Mouse (Mus musculus): ENCODE data around the gene Dhh. TPM values are rescaled to one million over a fixed set of nuclear protein-coding genes. Genes with fewer than 3 reads are reported as not detected.
A peak's percentile ranks its signal among the peaks of the same experiment; 100 is the strongest.
"Not testable (repeated sequence)": the region's sequence is repeated elsewhere in the genome, so short reads cannot be mapped to it uniquely, and the experiment has no call there.

Dhh gene
- polyA plus RNA-seq, 1 experiment from 2014 or later: 0.31 TPM

DNA sequence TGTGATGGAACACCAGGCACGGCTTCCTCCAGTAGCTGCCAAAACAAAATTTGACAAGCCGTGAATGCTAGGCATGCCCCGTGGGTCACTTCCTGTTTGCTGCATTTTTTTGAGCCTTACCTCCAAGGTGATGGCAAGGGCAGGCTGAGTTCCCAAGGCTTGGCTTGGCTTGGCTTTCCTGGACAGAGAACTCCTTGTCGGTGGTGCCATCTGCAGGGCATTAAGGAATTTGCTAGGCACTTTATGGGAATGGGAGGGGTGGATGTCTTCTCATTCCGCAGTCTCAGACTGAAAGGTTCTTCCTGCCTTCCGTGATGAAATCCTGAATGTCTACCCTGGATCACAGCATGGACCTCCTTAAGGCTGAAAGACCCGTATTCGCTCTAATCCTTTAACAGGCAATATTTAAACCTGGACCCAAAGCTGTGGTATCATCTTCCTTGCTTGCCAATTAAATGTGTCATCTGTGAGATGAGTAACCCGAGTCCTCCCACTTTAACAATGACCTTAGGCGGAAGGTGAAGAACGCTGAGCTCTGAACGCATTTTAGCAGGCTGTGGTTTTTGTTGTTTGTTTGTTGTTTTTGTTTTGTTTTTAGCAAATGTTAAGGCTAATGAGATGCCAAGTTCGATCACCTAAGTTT is 30.4 kb upstream of the Dhh start:
- Histone ChIP-seq H3K27me3 (replicated peaks; ENCODE audit: low read depth, poor library complexity, severe bottlenecking) (no peaks in the 10 kb centered on the region), H3K4me3 (peak overlapping the region; percentile 30; the same call in 1 of the 2 replicates), H3K4me1 (peaks cover 18% of the 10 kb centered on the region), H3K36me3 (replicated peaks) (peaks cover 27% of the 10 kb centered on the region), H3K9me3 (peaks cover 3% of the 10 kb centered on the region; the same call in 1 of the 2 replicates), H3K27ac (replicated peaks) (no peak overlapping the region)
- whole genome bisulfite sequencing: 14% methylated on average over 13 of the region's 13 CpGs
- peak; percentile 79 for DNase-seq (ENCODE audit: low spot score)

DNA sequence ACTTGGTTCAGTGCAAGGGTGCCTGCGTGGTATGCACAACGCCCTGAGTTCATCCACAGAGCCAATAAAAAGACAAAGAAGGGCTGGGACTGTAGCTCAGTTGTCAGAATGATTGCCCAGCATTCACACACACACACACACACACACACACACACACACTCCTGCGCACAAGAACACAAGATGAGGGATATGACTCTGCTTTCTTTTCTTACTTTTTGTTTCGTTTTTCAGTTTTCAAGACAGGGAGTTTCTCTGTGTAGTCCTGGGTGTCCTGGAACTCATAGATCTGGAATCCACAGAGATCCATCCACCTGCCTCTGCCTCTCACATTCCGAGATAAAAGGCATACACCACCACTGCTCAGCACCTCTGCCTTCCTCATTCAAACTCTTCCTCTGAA is 29.2 kb upstream of the Dhh start:
- 88% methylated on average over 5 of the region's 5 CpGs for WGBS
- Histone ChIP-seq H3K36me3 (replicated peaks) (peaks cover 21% of the 10 kb centered on the region), H3K27me3 (replicated peaks; ENCODE audit: low read depth, poor library complexity, severe bottlenecking) (no peaks in the 10 kb centered on the region), H3K27ac (replicated peaks) (no peak overlapping the region), H3K4me3 (no peak overlapping the region), H3K4me1 (peaks cover 14% of the 10 kb centered on the region), H3K9me3 (peaks cover 3% of the 10 kb centered on the region; the same call in 1 of the 2 replicates)
- DNase-seq (ENCODE audit: low spot score): no peak

DNA sequence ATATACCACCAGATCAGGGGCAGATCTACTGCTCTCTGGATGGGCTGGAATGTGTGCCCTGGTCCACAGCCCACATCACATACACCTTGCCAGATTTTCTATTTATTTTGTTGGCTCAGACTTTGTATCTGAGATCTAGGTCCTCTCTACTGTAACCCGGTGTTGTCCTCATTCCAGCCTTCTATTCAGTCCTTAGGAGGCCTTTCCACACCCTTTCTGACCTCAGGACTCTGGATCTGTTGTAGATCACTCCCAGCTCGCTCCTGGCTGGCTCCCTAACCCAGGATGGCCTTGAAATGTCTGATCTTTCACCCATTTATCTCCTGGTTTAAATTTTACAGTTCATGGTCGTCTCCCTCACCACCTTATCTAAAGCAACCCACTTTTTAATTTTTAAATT is 26.3 kb upstream of the Dhh start:
- Histone ChIP-seq H3K36me3 (replicated peaks) (peaks cover 4% of the 10 kb centered on the region; the same call in 1 of the 2 replicates), H3K4me3 (no peak overlapping the region), H3K4me1 (peaks cover 14% of the 10 kb centered on the region), H3K9me3 (peaks cover 3% of the 10 kb centered on the region; the same call in 1 of the 2 replicates), H3K27ac (replicated peaks) (no peak overlapping the region), H3K27me3 (replicated peaks; ENCODE audit: low read depth, poor library complexity, severe bottlenecking) (no peaks in the 10 kb centered on the region)
- DNase-seq (ENCODE audit: low spot score): no peak
- 86% methylated on average over 3 of the region's 3 CpGs for WGBS

DNA sequence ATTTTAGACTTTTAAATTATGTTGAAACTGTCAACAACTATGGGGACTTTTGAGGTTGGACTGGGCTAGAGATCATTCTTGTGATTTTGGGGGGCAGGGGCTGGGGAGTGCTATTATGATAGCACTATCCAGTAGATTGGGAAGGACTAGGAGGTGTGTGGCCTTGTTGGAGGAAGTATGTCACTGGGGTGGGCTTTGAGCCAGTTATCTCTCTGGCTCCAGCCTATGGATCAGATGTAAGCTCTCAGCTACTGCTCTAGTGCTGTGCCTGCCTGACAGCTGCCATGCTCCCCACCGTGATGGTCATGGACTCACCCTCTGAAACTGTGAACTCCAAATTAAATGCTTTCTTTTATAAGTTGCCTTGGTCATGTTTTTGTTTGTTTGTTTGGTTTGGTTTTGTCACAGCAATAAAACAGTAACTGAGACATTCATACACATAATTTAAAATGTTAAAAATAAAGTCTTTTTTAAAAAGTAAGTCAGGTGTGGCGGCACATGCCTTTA is 24.7 kb upstream of the Dhh start:
- no peaks in the 10 kb centered on the region for H3K27me3 ChIP-seq (replicated peaks; ENCODE audit: low read depth, poor library complexity, severe bottlenecking)
- 0 out of 2 replicates have a peak, but pooled peaks cover 5% of the 10 kb centered on the region for H3K4me1 ChIP-seq
- DNase-seq (ENCODE audit: low spot score): no peak
- H3K4me3 ChIP-seq: no peak overlapping the region
- no peak overlapping the region for H3K27ac ChIP-seq (replicated peaks)
- H3K36me3 ChIP-seq (replicated peaks): peaks cover 4% of the 10 kb centered on the region; the same call in 1 of the 2 replicates
- 81% methylated on average over 2 of the region's 2 CpGs for WGBS
- H3K9me3 ChIP-seq: peaks cover 3% of the 10 kb centered on the region; the same call in 1 of the 2 replicates

DNA sequence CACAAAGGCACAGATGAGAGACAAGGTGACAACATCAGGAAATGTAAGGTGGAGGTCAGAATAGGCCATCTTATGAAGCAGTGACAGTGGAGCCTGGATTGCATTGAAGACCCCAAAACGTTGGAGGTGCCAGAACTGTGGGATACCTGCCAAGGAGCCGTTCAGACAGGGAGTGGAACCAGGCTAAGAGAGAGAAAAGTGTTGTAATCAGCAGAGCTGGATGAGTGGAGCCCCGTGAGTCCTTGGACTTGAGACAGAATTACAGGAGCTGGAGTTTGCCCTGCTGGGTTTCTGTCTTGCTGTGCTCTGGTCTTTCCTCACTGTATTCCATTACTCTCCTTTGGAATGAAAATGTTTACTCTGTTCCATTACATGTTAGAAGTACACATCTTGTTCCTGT is 24.2 kb upstream of the Dhh start:
- peaks cover 3% of the 10 kb centered on the region; the same call in 1 of the 2 replicates for H3K9me3 ChIP-seq
- H3K36me3 ChIP-seq (replicated peaks): peaks cover 4% of the 10 kb centered on the region; the same call in 1 of the 2 replicates
- no peaks in the 10 kb centered on the region for H3K27me3 ChIP-seq (replicated peaks; ENCODE audit: low read depth, poor library complexity, severe bottlenecking)
- 64% methylated on average over 3 of the region's 3 CpGs for WGBS
- no peak for DNase-seq (ENCODE audit: low spot score)
- H3K27ac ChIP-seq (replicated peaks): no peak overlapping the region
- H3K4me1 ChIP-seq: 0 out of 2 replicates have a peak, but pooled peaks cover 5% of the 10 kb centered on the region
- no peak overlapping the region for H3K4me3 ChIP-seq

DNA sequence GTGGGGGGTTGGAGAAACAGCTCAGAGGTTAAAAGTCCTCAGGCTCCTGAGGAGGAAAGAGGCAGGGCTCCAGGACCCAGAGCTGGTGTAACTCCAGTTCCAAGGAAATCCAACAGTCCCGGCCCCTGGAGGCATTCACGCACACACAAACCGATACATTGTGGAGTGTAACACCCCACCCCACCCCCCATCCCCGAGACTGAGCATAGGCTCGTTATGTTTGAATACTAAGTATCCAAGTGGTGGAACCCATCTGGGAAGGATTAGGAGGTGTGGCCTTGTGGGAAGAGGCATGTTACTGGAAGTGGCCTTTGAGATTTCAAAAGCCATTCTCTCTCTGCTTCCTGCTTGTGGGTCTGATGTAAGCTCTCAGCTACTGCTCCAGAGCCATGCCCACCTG is 23.2 kb upstream of the Dhh start:
- WGBS: 74% methylated on average over 5 of the region's 5 CpGs
- H3K4me1 ChIP-seq: peaks cover 13% of the 10 kb centered on the region
- H3K36me3 ChIP-seq (replicated peaks): peaks cover 4% of the 10 kb centered on the region; the same call in 1 of the 2 replicates
- H3K4me3 ChIP-seq: no peak overlapping the region
- peaks cover 3% of the 10 kb centered on the region; the same call in 1 of the 2 replicates for H3K9me3 ChIP-seq
- no peaks in the 10 kb centered on the region for H3K27me3 ChIP-seq (replicated peaks; ENCODE audit: low read depth, poor library complexity, severe bottlenecking)
- H3K27ac ChIP-seq (replicated peaks): no peak overlapping the region
- no peak for DNase-seq (ENCODE audit: low spot score)

DNA sequence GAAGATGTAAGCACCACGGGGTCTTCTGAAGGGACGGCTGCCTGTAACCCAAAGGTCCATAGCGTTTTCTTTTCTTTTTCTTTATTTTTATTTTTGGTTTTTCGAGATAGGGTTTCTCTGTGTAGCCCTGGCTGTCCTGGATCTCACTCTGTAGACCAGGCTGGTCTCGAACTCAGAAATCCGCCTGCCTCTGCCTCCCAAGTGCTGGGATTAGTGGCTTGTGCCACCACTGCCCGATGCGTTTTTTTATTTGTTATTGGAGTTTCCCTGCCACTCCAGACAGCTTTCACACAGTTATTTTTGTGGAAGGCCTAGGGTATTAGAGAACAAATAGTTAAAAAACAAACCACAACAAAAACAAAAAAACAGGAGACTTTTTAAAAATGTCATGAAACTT is 20.2 kb upstream of the Dhh start:
- peak overlapping the region; percentile 96 for H3K27ac ChIP-seq (replicated peaks)
- peaks cover 28% of the 10 kb centered on the region for H3K4me1 ChIP-seq
- H3K27me3 ChIP-seq (replicated peaks; ENCODE audit: low read depth, poor library complexity, severe bottlenecking); DNase-seq (ENCODE audit: low spot score); H3K9me3 ChIP-seq: not testable (repeated sequence)
- H3K4me3 ChIP-seq: peak overlapping the region; percentile 95
- peaks cover 25% of the 10 kb centered on the region for H3K36me3 ChIP-seq (replicated peaks)
- 27% methylated on average over 8 of the region's 8 CpGs for WGBS

DNA sequence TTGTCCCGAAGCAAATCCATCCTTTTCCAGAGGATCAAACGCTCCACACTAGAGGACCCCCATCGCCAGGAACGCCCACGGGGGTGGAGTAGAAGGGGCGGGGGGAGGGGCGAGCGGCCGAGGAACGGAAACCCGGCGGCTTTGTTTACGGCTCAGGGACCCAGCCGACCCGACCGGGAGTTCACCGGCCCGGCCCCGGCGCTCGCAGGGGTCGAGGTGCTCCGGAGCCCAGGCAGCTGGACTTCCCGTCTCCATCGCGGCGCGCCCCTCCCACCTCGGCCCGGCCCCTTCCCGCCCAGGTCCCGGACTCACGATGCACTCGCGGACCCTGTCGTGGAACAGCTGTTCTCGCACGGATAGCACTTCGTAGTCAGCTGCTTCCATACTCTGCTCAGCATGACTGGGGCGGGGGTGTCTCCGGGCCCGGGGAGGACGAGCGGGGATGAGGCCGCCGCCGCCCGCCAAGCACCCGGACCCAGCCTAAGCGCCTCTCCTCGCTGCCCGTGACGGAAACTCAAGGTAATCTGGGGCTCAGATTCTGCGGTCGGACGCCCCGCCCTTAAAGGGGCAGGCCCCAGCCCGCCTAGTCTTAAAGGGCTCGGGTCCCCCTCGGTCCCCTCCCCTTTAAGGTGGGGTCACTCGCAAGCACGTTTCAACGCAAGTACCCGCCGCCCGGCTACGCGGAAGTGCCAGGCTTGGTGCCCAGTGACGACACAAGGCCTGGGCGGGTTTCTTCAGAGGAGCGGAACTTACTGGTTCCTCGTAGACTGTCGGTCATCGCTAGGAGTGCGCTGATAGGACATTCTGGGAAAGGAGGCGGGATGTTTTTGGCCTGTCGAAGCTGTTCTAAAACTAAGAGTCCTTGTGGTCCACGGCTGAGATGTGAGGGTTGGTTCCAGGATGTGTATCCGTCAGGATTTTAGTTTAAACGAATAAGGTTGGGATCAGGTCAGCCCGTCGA is 19.5 kb upstream of the Dhh start, which contains the start of gene Lmbr1l:
Lmbr1l (minus strand) TSS at position 694 of the 961 bp plus-strand sequence.
- under 1% methylated on average over 82 of the region's 82 CpGs for WGBS
- H3K4me1 ChIP-seq: peaks cover 28% of the 10 kb centered on the region
- H3K4me3 ChIP-seq: peak within 1 kb of the TSS; percentile 95
- H3K36me3 ChIP-seq (replicated peaks): peaks cover 32% of the 10 kb centered on the region
- H3K27me3 ChIP-seq (replicated peaks; ENCODE audit: low read depth, poor library complexity, severe bottlenecking): no peaks in the 10 kb centered on the region
- H3K27ac ChIP-seq (replicated peaks): peak within 1 kb of the TSS; percentile 96
- peak; percentile 99 for DNase-seq (ENCODE audit: low spot score)
- no peaks in the 10 kb centered on the region for H3K9me3 ChIP-seq

DNA sequence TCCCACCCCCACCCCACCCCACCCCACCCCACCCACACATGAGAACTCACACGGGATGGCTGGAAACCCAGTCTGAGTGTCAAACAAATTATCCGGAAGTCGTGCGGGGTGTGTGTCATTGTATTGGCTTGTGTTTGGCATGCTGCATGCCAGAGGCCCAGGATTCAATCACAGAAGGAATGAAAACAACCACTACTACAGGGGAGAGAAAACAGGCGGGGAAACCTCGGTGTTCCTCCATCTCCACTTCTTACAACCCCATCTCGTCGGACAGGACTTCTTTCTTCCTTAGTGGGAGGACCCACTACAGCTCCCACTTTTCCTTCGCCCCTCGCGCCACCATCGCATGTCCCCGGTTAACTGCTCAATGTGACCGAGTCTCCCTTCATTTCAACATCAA is 18.8 kb upstream of the Dhh start:
- WGBS: under 1% methylated on average over 14 of the region's 14 CpGs
- Histone ChIP-seq H3K4me1 (peaks cover 28% of the 10 kb centered on the region), H3K9me3 (no peaks in the 10 kb centered on the region), H3K36me3 (replicated peaks) (peaks cover 39% of the 10 kb centered on the region), H3K4me3 (peak overlapping the region; percentile 95), H3K27ac (replicated peaks) (peak overlapping the region; percentile 96), H3K27me3 (replicated peaks; ENCODE audit: low read depth, poor library complexity, severe bottlenecking) (no peaks in the 10 kb centered on the region)
- DNase-seq (ENCODE audit: low spot score): no peak

DNA sequence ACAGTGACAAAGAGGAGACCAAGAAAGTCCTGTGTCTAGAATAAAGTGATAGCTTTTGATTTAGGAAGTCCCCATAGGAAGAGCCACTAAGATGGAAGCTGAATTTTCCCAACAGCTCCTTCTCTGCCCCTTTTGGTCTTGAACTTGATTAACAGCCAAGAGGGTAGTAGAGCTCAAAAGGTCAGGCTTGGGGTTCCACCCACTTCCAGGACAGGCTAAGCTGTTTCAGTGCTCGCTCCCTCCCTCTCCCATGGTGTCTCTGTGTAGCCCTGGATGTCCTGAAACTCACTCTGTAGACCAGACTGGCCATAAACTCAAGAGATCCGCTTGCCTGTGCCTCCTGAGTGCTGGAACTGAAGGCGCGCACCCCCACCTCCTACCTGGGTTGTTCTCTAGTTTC is 17.7 kb upstream of the Dhh start:
- H3K36me3 ChIP-seq (replicated peaks): peaks cover 50% of the 10 kb centered on the region
- no peaks in the 10 kb centered on the region for H3K27me3 ChIP-seq (replicated peaks; ENCODE audit: low read depth, poor library complexity, severe bottlenecking)
- peak overlapping the region; percentile 95 for H3K4me3 ChIP-seq
- no peak for DNase-seq (ENCODE audit: low spot score)
- no peaks in the 10 kb centered on the region for H3K9me3 ChIP-seq
- no peak overlapping the region for H3K27ac ChIP-seq (replicated peaks)
- H3K4me1 ChIP-seq: peaks cover 28% of the 10 kb centered on the region
- 89% methylated on average over 4 of the region's 4 CpGs for WGBS

DNA sequence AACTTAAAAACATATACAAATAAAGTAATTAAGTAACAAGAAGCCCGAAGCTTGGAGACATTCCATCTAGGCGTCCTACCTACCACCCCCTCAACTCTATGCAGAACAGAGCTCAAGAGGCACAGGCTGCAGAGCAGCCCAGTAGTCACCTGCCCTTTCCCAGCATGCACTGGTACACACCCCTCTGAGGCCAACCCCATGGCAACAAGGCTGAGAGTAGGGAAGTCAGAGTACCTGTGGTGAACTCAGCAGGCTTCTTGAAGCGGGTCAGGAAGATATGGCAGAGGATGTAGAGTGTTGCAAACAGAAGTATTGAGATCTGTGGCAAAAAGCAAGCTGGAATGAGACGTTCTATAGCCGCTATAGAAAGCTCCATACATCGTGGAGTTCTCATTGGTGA is 16.6 kb upstream of the Dhh start:
- Histone ChIP-seq H3K4me1 (peaks cover 32% of the 10 kb centered on the region), H3K36me3 (replicated peaks) (peaks cover 61% of the 10 kb centered on the region), H3K4me3 (no peak overlapping the region), H3K27me3 (replicated peaks; ENCODE audit: low read depth, poor library complexity, severe bottlenecking) (no peaks in the 10 kb centered on the region), H3K27ac (replicated peaks) (no peak overlapping the region), H3K9me3 (no peaks in the 10 kb centered on the region)
- 89% methylated on average over 6 of the region's 6 CpGs for WGBS
- no peak for DNase-seq (ENCODE audit: low spot score)

DNA sequence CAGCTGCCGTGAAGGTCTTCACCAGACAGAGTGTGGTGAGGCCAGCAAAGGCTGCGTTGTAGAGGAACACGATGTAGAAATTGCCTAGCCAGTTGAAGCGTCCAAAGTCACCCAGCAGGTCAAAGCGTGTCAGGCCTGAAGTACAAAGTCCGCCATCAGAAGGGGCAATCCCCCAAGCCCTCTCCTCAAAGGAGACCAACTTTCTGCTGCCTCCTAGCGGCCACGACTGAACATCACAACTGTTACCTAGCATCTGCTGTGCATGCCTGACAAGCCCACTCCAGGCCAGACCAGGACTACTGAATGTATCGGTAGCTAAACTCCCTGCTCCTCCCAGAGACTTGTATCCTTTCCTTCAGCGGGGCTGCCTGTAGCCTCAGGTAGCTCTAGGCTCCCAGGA is 6.4 kb upstream of the Dhh start:
- Histone ChIP-seq H3K27me3 (replicated peaks; ENCODE audit: low read depth, poor library complexity, severe bottlenecking) (peaks cover 14% of the 10 kb centered on the region), H3K4me3 (no peak overlapping the region), H3K9me3 (no peaks in the 10 kb centered on the region), H3K36me3 (replicated peaks) (peaks cover 69% of the 10 kb centered on the region), H3K27ac (replicated peaks) (no peak overlapping the region), H3K4me1 (0 out of 2 replicates have a peak, but pooled peaks cover 3% of the 10 kb centered on the region)
- DNase-seq (ENCODE audit: low spot score): peak; percentile 75
- WGBS: 28% methylated on average over 10 of the region's 10 CpGs
